Mouse (Mus musculus): ENCODE data around the gene Tal1. TPM values are rescaled to one million over a fixed set of nuclear protein-coding genes. Genes with fewer than 3 reads are reported as not detected.

The Tal1 gene
- total and polyA plus RNA-seq, 2 experiments from 2014 or later = 0.54 to 2.5 TPM

- WGBS = 87% methylated on average over 2 of the region's 2 CpGs
- ATAC-seq = no peak
- H3K9me3 ChIP-seq (ENCODE audit: low read length) = no peaks in the 10 kb centered on the region
- no peak overlapping the region for H3K4me3 ChIP-seq (ENCODE audit: low read depth, low read length)
- no peak for DNase-seq
- no peaks in the 10 kb centered on the region for H3K27me3 ChIP-seq (ENCODE audit: insufficient read depth, low read length)
- no peak overlapping the region for H3K27ac ChIP-seq (ENCODE audit: low read depth, low read length)
- no peaks in the 10 kb centered on the region for H3K36me3 ChIP-seq (ENCODE audit: insufficient read depth)
- no peak overlapping the region for H3K4me2 ChIP-seq (ENCODE audit: low read depth)
- TF ChIP-seq CTCF (IDR thresholded peaks at IDR 0.05; ENCODE audit: low read depth) = no peak
- no peak overlapping the region for H3K9ac ChIP-seq
- H3K4me1 ChIP-seq (ENCODE audit: insufficient read depth) = no peaks in the 10 kb centered on the region
Observed at GRCm38 (mm10) chr4:115111167-115111566, 54.9 kb downstream of the Tal1 start.

DNA sequence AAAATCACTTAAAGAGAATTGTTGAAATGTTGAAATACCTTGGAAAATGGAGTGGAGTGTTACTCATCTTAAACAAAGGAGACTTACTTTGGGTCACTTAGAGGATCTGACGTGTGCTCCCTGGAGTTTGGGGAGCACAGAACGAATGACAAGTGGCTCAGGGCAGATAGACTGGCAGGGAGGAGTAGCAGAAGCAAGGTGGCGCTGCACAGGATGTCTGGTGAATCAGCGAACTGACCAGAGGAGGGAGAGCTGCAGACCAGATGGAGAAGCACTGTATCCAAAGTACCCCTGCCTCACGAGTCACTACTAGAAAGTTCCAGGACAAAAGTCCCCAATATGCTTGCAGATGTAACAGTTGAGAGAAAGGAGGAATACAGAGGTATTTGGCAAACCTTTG is 57.0 kb downstream of the Tal1 start:
- no peaks in the 10 kb centered on the region for H3K9me3 ChIP-seq (ENCODE audit: low read length)
- no peak overlapping the region for H3K4me3 ChIP-seq (ENCODE audit: low read depth, low read length)
- TF ChIP-seq CTCF (IDR thresholded peaks at IDR 0.05; ENCODE audit: low read depth) = no peak
- no peaks in the 10 kb centered on the region for H3K36me3 ChIP-seq (ENCODE audit: insufficient read depth)
- no peaks in the 10 kb centered on the region for H3K27me3 ChIP-seq (ENCODE audit: insufficient read depth, low read length)
- WGBS = 24% methylated on average over 5 of the region's 5 CpGs
- no peak overlapping the region for H3K27ac ChIP-seq (ENCODE audit: low read depth, low read length)
- no peaks in the 10 kb centered on the region for H3K4me1 ChIP-seq (ENCODE audit: insufficient read depth)
- H3K9ac ChIP-seq = no peak overlapping the region
- H3K4me2 ChIP-seq (ENCODE audit: low read depth) = no peak overlapping the region
- DNase-seq (no peak), ATAC-seq (no peak)

DNA sequence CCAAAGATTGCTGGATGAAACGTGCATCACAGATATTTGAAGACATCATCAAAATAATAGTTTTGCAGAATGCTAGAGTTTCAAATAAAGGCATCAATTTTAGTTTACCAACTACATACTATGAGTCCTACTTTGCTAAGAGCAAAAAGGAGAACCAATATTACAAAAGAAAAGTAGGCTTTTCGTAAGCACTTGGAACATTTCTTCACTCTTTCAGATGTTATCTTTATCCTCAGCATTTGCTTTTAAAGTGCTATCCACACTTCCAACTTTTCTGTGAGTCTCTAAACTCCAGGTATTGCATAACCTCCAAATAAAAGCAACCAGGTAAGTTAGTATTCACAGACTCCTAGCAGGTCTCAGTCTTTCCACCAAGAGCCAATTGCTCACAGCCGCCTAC is 63.4 kb downstream of the Tal1 start:
- H3K9ac ChIP-seq = no peak overlapping the region
- no peaks in the 10 kb centered on the region for H3K27me3 ChIP-seq (ENCODE audit: insufficient read depth, low read length)
- no peaks in the 10 kb centered on the region for H3K9me3 ChIP-seq (ENCODE audit: low read length)
- ATAC-seq = no peak
- H3K36me3 ChIP-seq (ENCODE audit: insufficient read depth) = no peaks in the 10 kb centered on the region
- WGBS = 88% methylated on average over 3 of the region's 3 CpGs
- H3K4me3 ChIP-seq (ENCODE audit: low read depth, low read length) = no peak overlapping the region
- H3K4me2 ChIP-seq (ENCODE audit: low read depth) = no peak overlapping the region
- H3K27ac ChIP-seq (ENCODE audit: low read depth, low read length) = no peak overlapping the region
- H3K4me1 ChIP-seq (ENCODE audit: insufficient read depth) = no peaks in the 10 kb centered on the region
- TF ChIP-seq CTCF (IDR thresholded peaks at IDR 0.05; ENCODE audit: low read depth) = no peak
- no peak for DNase-seq

- H3K4me3 ChIP-seq (ENCODE audit: low read depth, low read length) = no peak overlapping the region
- 82% methylated on average over 2 of the region's 2 CpGs for WGBS
- H3K27me3 ChIP-seq (ENCODE audit: insufficient read depth, low read length) = no peaks in the 10 kb centered on the region
- TF ChIP-seq CTCF (IDR thresholded peaks at IDR 0.05; ENCODE audit: low read depth) = no peak
- no peak for ATAC-seq
- H3K4me1 ChIP-seq (ENCODE audit: insufficient read depth) = no peaks in the 10 kb centered on the region
- H3K36me3 ChIP-seq (ENCODE audit: insufficient read depth) = no peaks in the 10 kb centered on the region
- no peak overlapping the region for H3K9ac ChIP-seq
- H3K27ac ChIP-seq (ENCODE audit: low read depth, low read length) = no peak overlapping the region
- H3K9me3 ChIP-seq (ENCODE audit: low read length) = no peaks in the 10 kb centered on the region
- H3K4me2 ChIP-seq (ENCODE audit: low read depth) = no peak overlapping the region
- DNase-seq = no peak
Observed at GRCm38 (mm10) chr4:115121162-115121561, 64.9 kb downstream of the Tal1 start.

Other genes with a start within 250 kb of the Tal1 start
- not detected in 2 replicates for gene Gm12830, start 234.7 kb upstream of the Tal1 start, total RNA-seq (2014; rRNA removed)
- not detected in 2 replicates for gene Gm12830, start 234.7 kb upstream of the Tal1 start, polyA plus RNA-seq (2015; fragmentation: Nextera tagmentation; extraction: Ambion mirVana)
- gene Foxd2, start 147.6 kb upstream of the Tal1 start, total RNA-seq (2014; rRNA removed) = 0.38 and 1.8 TPM in 2 replicates
- 0.25 and 0.28 TPM in 2 replicates for gene Foxd2, start 147.6 kb upstream of the Tal1 start, polyA plus RNA-seq (2015; fragmentation: Nextera tagmentation; extraction: Ambion mirVana)
- not detected in 2 replicates for gene Foxe3, start 130.4 kb upstream of the Tal1 start, total RNA-seq (2014; rRNA removed)
- gene Foxe3, start 130.4 kb upstream of the Tal1 start, polyA plus RNA-seq (2015; fragmentation: Nextera tagmentation; extraction: Ambion mirVana) = not detected in 2 replicates
- gene Cmpk1, start 69.2 kb upstream of the Tal1 start, total RNA-seq (2014; rRNA removed) = 120 and 132 TPM in 2 replicates
- 181 and 208 TPM in 2 replicates for gene Cmpk1, start 69.2 kb upstream of the Tal1 start, polyA plus RNA-seq (2015; fragmentation: Nextera tagmentation; extraction: Ambion mirVana)
- 1.5 and 4.2 TPM in 2 replicates for gene Stil, start 56.3 kb upstream of the Tal1 start, total RNA-seq (2014; rRNA removed)
- gene Stil, start 56.3 kb upstream of the Tal1 start, polyA plus RNA-seq (2015; fragmentation: Nextera tagmentation; extraction: Ambion mirVana) = 1.5 and 2.1 TPM in 2 replicates
- 1.2 TPM in 1 of 2 replicates, not detected in the other for gene Pdzk1ip1, start 32.3 kb downstream of the Tal1 start, total RNA-seq (2014; rRNA removed)
- gene Pdzk1ip1, start 32.3 kb downstream of the Tal1 start, polyA plus RNA-seq (2015; fragmentation: Nextera tagmentation; extraction: Ambion mirVana) = 2.4 TPM in 2 replicates
- gene Cyp4x1, start 77.9 kb downstream of the Tal1 start, total RNA-seq (2014; rRNA removed) = 14.4 and 18.7 TPM in 2 replicates
- 4.3 and 8.9 TPM in 2 replicates for gene Cyp4x1, start 77.9 kb downstream of the Tal1 start, polyA plus RNA-seq (2015; fragmentation: Nextera tagmentation; extraction: Ambion mirVana)
- gene Cyp4a29, start 185.7 kb downstream of the Tal1 start, total RNA-seq (2014; rRNA removed) = not detected in 2 replicates
- gene Cyp4a29, start 185.7 kb downstream of the Tal1 start, polyA plus RNA-seq (2015; fragmentation: Nextera tagmentation; extraction: Ambion mirVana) = not detected in 2 replicates
- gene Cyp4a12a, start 242.6 kb downstream of the Tal1 start, total RNA-seq (2014; rRNA removed) = not detected in 2 replicates
- gene Cyp4a12a, start 242.6 kb downstream of the Tal1 start, polyA plus RNA-seq (2015; fragmentation: Nextera tagmentation; extraction: Ambion mirVana) = not detected in 2 replicates

Data from forebrain, postnatal 0 days (tissue).